Mouse (Mus musculus) lung, postnatal 36 days (tissue): ENCODE measurements around the gene H2afy.
A peak's percentile ranks its signal among the peaks of the same experiment; 100 is the strongest.

ENCODE experiments used
- DNase-seq: peaks from one replicate; pipeline ENCODE4 v3.0.0; 2022; ENCODE audit warnings: mixed read lengths

H2afy gene

DNA sequence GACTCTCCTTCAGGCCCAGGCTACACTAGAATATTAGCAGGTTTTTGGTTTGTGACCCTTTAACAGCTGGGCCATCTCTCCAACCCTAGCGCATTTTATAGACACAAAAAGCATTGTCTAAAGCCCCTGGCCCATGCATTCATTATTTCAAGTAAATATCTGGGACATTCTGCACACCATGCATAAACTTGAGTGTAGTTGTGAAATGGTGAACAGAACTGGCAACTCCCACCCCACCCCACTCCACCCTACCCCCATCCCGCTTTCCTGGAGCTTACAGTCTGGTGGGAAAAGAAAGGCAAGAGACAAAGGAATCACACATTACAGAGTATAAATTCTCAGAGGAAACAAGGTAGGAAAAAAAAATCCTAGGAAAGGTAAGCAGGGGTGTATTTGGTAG is at the start of gene H2afy:
Gene H2afy (minus strand): TSS at position 162 of the 400 bp plus-strand sequence.
- no peak for DNase-seq

DNA sequence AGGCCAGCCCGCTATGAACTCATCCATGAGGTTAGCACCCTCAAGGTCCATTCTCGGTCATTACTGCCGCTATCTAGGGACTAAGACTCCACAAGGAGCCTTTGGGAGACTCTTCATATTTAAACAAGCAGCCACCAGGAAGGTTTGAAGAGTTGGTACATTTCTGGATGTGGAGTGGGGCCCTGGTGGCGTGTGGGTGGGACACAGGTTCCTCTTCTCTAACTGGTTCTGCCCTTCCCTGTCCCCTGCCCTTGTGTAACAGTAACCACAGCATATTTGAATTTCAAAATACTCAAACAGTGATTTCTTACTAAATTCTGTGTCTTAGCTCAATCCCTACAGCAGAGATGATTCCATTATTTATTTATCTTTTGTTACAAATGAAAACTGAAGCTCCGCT is 47.5 kb upstream of the H2afy start:
- DNase-seq, result peak; percentile 51

DNA sequence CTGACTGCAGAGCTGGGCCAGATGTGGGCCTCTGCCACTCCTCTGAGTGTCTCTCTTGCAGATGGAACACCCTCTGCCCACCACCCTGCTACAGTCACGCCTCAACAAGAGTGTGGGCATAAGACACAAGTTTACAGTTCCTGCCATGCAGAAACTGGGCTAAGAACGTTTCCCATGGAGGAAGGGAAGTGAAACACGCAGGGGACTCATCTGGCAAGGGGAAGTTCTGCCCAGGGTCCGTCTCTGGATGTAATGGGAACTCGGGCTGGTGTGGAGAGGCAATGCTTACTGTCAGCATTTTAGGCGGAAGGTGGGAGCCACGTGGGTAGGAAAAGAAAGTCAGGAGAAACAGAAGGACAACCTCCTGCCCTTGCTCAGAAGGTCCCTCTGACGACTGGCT is 45.3 kb upstream of the H2afy start:
- peak; percentile 71 for DNase-seq

DNA sequence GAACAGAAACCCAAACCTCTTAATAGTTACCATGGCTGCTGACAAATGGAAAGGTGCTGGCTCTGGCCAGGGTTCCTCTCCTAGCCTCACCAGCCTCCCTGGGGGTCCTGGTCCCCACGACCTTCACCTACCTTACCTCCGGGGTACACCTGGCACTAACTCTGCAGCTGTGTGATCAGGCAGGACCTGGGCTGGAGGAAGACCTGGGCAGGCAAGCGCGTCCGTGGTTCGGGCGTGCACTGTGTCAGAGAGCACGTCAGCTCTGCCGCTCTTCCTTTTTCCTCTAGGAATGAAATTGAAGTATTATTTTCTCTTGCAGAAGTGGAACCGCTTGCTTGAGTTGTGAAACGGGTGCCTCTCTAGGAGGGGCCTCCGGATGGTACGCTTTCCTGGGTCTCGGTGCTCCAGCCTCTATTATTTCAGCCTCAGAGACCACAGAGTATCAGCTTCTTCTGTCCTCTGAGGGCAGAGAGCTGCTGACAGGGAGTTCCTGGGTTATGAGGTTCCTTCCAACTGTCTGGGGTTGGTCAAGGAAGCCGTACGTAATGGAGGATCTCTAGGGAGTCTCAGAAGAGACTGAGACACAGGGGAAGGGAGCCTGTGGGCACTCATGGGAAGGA is 42.4 kb upstream of the H2afy start, which contains the start of gene Tifab:
Gene Tifab (minus strand): TSS at position 470 of the 620 bp plus-strand sequence.
- DNase-seq, result peak; percentile 56

DNA sequence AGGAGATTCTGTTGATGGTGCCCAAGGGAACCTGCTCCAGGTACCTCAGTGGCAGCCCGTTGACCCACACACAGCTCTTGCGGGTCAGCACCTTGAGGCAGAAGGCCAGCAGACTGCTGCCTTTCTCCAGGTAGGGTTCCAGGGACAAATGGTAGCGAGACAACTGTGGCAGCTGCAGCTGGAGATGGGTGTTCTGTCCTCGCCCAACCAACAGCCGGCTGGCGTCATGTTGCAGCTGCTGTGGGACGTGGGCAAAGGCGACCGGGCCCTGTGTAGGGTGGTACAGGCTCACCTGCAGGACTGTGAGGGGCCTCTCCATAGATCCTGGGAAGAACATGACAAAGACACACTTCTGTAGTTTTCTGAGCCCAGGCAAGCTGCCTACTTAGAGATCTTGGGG is 40.1 kb upstream of the H2afy start:
- no peak for DNase-seq

DNA sequence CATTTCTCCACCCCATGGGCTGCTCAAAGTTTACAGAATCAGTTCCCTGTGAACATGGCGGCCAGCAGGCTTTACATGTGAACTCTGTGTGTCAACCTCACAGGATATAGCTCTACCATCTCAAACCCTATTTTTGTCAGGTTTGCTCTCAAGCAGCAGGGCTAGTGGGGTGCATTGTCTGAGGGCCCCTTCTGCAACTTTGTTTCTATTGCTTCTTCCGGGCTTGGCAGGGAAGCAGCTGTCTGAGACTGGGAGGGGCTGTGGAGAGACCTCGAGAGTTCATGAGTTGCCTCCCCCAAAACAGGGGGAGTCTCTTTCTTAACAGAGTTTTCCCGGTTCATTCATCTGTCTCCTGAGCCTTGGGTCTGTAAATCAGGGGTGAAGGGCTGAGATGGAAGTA is 39.7 kb upstream of the H2afy start:
- no peak for DNase-seq

DNA sequence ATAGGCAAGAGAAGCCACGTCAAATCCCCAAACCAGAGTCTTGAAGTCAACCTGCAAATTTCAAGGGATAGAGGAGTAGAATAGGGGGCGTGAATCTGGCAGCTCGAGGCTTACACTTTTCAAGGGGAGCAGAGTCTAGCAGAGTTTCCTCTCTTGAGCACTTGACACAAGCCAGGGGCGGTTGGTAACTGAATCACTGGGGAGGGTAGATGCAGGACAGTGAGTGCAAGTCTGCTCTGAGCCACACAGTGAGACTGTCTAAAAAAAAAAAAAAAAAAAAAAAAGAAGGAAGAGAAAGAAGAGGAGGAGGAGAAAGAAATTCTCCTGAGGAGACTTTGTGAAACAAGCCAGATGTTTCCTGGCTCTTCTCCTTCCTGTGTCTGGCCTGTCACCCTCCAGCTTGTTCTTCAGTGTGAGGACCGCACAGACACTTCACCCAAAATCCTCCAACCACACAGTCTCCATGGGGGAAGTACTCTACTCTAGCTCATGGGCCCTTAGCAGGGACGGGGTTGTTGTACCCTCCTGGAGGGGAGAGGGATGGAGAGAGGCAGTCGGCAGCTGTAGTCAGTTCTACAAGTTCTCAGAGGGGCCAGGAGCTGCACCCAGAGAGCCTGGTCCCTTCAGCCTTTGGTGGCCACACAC is 36.9 kb upstream of the H2afy start:
- no peak for DNase-seq

DNA sequence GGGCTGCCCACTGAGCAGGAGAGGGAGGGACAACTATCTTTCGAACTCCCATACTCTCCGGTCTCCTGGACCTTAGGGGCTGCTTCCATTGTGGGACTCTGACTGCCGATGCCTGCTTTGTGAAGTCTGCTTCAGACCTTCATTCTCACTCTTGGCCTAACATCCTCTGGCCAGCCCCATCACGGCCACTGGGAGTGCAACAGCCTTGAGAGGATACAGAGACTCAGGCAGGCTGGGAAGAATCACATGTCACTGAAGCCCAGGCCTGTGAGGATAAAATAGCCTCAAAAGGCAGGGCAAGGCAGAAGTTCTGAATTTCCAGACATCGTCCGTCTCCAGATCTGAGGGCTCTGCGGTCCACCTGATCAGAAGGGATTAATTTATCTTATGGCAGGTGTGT is 35.9 kb upstream of the H2afy start:
- DNase-seq, result no peak

DNA sequence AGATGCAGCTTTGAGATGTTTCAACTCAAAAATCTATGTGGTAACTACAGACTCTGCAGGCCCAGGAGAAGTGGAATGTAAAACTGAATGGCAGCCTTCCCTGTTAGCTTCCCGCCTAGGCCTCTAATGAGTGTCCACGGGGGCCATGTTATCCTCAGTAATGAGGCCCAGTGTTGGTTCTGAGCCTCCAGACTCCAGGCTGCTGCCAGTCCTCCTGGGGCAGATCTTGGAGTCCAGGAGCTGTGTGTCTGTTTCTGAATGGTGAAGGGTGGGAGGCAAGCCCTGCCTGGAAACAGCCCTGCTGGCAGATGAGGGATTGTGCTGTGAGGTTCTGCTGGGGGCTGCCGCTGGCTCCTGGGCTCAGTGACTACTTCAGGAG is 32.2 kb upstream of the H2afy start:
- no peak for DNase-seq

DNA sequence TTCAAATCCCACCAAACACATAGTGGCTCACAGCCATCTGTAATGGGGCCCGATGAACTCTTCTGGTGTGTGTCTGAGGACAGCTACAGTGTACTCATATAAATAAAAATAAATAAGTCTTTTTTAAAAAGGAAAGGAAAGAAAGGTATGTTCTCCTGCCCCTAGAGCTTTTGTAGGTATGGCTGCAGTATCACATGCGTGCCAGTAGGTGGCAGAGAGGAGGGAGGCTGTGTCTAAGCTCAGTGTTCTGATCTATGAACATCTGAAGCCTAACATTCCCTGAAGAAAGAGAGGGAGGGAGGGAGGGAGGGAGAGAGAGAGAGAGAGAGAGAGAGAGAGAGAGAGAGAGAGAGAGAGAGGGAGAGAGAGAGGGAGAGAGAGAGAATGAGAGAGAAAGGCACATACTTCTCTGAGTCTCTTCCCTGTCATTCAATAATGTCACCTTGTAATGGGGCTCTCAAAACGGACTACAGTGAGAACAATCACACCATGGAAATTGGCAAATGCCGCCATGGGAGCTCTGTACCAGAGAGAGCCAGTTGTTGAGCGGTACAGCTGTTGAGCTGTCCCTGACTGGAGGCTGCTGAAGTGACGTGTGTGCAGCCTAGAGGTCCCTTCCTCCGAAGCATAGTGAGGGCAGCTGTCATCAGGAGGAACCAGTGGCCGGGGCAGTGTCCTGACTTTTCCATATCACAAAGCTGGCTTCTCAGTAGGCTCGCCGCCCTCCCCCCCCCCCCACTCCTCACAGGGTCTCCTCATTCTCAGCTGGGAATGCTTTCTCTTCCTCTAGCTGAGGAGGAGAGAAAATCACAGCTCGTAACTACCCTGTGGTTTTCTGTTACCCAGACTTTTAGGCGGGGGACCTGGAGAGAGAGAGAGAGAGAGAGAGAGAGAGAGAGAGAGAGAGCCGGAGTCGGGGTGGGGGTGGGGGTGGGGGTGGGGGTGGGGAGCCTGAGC is 31.6 kb upstream of the H2afy start:
- DNase-seq, result no peak

DNA sequence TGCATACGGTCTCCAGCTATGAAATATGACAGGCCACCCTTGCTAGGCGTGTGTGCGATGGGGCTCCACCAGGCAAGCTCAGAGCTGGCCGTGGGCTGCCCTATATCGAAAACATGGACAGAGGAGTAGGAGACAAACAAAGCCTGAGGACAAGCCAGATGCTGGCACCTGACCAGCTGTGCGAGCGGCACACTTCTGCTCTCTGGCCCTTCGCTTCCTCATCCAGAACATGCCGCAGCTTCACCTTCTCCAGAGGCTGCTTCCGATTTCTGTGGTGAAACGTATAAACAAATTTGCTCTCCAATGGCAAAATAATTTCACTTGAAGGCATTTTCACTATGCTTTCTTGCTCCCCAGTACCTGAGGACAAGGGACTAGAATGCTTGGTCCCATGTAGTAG is 29.4 kb upstream of the H2afy start:
- DNase-seq, result no peak

DNA sequence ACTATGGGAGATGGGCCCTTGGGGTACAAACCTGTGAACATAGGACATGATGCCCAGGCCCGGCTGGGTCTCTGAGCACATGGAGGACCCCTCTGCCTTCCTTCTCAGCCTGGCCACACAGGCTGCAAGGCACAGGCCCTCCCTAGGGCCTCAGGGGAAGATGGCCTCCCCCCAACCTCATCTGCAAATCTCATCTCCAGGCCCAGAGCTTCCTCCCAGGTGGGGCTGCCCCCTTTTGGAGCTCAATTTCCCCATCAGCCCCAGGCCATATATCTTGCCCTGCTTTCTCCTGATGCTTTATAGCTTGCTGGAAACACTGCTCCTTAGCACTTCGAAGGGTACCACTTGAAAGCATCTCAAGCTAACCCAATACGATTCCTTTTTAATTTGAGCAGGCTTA is 28.2 kb upstream of the H2afy start:
- no peak for DNase-seq

DNA sequence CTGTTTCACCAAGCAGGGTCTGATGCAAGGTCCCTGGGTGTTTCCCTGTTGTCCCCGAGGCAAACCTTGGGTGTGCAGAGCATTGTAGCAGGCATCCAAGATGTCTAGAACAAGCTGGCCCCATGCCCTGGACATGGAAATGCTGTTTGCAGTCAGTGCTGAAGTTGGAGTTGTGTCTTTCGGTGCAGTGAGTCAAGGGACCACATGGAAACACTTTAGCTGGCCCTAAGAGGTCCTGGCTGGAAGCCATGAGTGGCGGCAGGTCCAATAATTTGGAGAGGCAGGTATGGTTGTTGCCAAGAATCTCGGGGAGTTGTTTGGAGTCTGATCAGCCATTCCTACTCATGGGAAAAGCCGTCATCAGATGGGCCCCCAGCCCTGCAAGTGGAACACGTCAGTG is 27.6 kb upstream of the H2afy start:
- DNase-seq, result peak; percentile 84

DNA sequence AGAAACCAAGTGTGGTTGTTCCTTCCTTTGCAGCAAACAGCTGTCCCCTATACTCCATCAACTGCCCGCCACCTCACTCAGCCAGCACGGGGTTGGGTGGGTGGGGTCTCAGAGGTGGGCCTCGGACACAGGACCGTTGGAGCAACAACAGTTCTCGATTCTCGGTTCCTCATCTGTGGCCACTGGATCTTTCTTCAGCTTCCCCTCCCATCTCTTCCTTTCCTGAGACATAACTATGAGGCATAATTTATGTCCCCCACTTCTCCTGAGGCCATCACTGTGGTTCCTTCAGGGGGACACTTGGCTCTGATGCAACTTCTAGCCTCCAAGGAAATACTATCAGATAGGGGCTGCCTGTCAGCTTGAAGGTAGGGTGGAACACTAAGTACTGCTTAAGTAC is 26.7 kb upstream of the H2afy start:
- no peak for DNase-seq

DNA sequence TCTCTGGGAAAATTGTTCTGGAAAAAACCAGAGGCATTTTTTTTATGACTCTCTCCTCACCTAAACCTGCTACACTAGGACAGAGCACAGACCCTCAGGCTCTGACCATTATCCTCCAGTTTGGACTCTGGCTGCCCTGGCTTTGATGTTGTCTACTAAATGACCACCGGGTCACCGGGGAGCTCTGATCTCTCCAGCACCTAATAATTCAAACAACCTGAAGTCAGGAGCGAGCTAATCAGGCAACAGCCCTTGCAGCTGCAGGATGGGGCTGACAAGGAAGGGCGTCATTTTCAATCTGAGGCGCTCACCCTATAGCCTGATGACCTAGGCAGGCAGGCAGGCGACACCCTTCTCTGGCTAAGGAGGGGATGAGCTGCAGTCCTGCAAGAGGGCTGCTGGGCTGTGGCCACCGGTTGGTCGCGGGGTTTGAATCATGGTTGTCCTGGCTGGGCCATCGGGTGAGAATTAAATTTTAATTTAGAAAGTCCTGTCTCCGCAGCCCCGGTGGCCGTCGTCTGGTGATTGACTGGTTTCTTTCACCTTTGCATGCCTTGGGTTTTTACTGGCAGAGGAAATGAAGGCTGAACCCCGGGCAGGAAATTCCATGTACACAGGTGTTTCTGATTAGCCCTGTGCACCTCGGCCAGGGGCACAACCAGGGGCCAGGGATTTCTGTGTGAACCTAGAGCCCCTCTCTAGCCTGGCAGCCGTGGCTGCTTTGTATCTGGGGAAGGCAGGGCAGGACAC is 23.6 kb upstream of the H2afy start:
- DNase-seq, result no peak

DNA sequence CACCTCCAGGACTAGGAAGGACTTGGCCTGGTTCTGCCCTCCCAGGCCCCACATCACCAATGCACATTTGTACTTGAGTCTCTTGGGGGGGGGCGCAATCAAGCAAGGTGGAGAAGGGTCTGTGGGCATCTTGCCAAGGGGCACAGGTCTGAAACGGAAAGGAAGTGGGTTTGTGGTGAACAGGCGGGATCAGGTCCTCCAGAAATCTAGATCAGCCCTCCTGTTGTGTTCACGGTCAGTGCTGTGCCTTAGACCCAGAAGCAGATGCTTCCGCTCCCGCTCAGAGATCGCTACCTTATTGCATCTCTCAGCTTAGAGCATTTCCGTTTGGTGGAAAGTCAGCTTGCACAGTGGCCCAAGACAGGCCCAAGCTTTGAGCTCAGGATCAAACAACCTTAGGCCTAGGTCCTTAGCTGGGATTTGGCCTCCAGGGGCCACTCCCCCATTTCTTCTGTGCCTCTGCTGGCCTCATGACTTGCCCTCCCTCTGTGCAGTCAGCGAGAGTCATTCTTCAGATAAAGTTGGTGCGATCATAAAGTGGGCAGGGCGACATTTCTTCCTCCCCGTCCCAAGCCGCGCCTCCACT is 22.9 kb upstream of the H2afy start:
- DNase-seq, result no peak

DNA sequence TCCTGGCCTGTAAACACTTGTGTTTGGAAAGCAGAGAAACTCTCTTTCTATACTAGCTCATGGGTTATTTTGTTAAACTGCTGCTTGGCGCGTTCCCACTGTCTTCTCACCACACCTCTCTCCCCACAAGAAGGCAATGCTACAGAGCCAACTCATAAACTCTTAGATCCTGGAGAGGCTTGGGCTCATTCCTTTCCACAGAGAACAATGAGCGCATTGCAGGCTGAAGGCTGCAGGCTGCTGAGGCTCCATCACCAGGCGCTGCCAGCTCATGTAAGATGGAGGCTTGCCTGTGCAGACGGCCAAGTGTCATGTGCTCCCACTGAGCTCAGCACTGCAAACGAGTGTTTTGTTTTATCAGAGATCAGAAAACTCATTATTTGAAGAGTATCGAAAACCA is 19.5 kb upstream of the H2afy start:
- DNase-seq, result no peak

DNA sequence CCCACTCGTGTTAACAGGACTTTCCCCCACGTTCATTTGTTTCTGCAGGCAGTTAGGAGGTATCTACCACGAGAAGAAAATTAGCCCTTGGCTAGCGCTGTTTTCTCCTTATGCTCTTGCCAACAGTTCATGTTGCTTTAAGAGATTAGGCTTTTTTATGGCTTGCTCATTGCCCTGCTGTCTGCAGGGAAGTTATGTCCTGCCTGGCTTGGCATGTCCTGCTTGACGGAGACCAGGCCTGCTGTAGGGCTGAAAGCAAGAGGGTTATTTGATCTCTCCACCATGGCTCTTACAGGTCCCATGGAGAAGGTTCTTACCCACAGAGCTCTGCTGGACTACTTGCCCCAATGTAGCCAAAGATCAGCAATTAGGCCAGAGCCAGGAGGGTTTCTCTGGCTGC is 18.9 kb upstream of the H2afy start:
- no peak for DNase-seq

DNA sequence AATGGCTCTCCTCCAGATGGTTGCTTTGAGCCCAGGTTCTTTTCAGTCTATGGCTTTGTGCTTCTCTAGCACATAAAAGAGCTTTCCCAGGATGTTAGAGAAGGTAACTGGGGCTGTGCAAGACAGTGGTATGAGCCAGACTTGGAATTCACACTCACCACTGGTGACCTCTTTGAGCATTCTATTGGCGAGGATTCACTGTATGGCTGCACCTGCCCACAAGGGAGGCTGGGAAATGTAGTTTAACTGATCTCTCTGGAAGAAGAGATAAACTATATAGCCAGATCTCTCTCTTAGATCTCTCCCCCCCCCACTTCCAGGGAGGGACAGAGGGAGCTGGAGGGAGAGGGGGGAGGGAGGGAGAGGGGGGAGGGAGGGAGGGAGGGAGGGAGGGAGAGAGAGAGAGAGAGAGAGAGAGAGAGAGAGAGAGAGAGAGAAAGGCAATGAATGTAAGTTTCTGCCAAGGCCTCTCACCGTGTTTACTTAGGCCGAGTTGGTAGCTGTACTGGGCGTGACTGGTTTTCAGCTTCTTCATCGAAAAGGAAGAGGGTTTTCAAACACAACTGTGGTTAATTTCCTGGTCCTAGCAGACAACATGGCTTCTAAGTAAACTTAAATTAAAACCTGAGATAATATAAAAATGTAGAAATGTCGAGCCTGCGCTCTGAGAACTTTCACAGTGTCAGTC is 16.8 kb upstream of the H2afy start:
- DNase-seq, result peak; percentile 27

DNA sequence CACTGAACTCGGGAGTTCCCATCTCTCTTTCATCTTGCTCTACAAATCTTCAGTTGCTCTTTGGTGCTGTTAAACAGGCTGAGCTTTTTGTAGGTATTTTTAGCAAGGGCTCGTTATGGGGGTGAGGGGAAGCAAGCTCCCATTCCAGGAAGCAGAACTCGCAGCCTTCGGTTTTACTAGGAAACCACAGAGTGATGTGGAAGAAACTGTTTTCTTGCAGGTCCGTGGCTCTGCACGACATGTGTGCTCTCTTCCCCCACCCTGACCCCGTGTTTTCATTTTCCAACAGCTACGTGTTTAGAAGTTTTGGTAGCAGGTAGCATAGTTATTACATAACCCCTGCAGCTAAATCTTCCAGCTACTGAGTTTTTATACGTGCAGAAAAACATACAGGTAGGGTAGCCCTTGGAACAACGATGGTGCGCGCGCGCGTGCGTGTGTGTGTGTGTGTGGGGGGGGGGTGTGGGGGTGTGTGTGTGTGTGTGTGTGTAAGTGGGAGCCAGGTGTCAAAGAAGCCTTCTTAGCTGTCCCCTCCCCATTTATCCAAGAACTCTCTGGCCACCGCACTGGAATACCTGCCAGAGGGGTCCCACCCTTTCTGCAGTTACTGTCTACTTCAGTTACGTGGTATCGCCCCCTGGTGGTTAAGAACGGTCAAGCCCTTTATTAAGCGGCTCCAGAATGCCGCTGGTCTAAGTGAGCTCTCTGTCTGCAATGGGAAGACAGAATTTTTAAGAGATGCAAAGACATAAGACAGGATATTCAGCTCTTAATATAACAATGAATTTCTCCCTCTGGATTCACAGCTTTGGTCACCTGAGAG is 15.5 kb upstream of the H2afy start:
- DNase-seq, result peak; percentile 87

DNA sequence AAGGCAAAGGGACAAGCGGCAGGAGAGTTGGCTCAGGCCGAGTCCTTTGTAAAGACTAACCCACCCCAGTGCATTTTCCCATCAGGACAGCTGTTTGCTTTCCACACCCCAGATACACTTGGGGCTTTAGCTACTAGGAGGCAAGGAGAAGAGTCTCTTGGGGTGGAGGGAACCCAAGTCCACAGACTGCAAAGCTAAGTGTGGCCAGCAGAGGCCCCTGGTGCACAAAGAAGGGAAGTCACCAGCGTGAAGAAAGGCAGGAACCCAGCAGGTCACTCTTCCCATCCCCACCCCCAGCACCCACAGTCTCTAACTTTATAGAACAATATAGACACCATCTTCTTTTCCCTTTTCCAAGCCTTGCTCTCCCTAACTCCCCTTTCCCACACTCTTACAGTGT is 9.4 kb upstream of the H2afy start:
- peak; percentile 58 for DNase-seq
